Mouse (Mus musculus): ENCODE results near the gene Kif9. TPM values are rescaled to one million over a fixed set of nuclear protein-coding genes. Genes with fewer than 3 reads are reported as not detected.

Gene Kif9
- polyA plus RNA-seq, 1 experiment from 2014 or later, result 0.72 TPM

DNA sequence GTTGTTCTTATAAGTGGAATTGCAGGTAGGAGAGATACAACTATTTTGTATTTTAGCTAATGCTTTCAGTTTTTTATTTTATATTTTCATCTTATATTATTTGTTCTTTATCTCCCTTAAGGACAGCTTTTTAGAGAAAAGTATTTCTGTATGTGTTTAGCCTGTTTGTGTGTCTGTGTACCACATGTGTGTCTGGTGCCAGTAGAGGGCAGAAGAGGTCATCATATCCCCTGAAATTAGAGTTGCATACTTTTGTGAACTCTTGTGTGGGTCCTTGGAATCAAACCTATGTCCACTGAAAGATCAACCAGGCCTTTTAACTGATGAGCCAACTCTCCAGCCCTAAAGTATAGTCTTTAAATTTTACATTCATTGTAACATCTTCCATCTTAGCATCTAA, 91.6 kb downstream of the Kif9 start:
- Histone ChIP-seq H3K4me3 (ENCODE audit: low read depth, low read length) (no peak overlapping the region), H3K4me1 (ENCODE audit: control insufficient read depth, insufficient read depth, low read length) (no peaks in the 10 kb centered on the region), H3K9me3 (ENCODE audit: control insufficient read depth, low read depth, low read length) (no peaks in the 10 kb centered on the region), H3K9ac (replicated peaks; ENCODE audit: low read depth, low read length) (no peak overlapping the region), H3K36me3 (ENCODE audit: control insufficient read depth, insufficient read depth, low read length) (peaks cover 69% of the 10 kb centered on the region), H3K4me2 (replicated peaks; ENCODE audit: low read depth, low read length) (no peak overlapping the region), H3K27me3 (ENCODE audit: control insufficient read depth, insufficient read depth, low read length) (no peaks in the 10 kb centered on the region), H3K27ac (ENCODE audit: low read length) (no peak overlapping the region)
- no peak for ATAC-seq (ENCODE audit: insufficient number of reproducible peaks, insufficient read depth, low FRiP score, low read depth)

Other genes starting within 250 kb of the Kif9 start
- gene Cspg5, start 233.2 kb upstream of the Kif9 start, polyA plus RNA-seq (2014; fragmentation: Nextera tagmentation; extraction: Ambion mirVana), result 3.2 and 3.5 TPM in 2 replicates
- gene Elp6, start 171.8 kb upstream of the Kif9 start, polyA plus RNA-seq (2014; fragmentation: Nextera tagmentation; extraction: Ambion mirVana), result 23.6 and 25.5 TPM in 2 replicates
- 28.4 and 32.3 TPM in 2 replicates for gene Scap, start 143.7 kb upstream of the Kif9 start, polyA plus RNA-seq (2014; fragmentation: Nextera tagmentation; extraction: Ambion mirVana)
- gene Ptpn23, start 68.7 kb upstream of the Kif9 start, polyA plus RNA-seq (2014; fragmentation: Nextera tagmentation; extraction: Ambion mirVana), result 19.3 and 21.3 TPM in 2 replicates
- gene Ngp, start 57.2 kb upstream of the Kif9 start, polyA plus RNA-seq (2014; fragmentation: Nextera tagmentation; extraction: Ambion mirVana), result 9.6 and 13.1 TPM in 2 replicates
- gene Klhl18, start 264 bp upstream of the Kif9 start, polyA plus RNA-seq (2014; fragmentation: Nextera tagmentation; extraction: Ambion mirVana), result 10.7 and 10.9 TPM in 2 replicates
- 59.6 and 61.7 TPM in 2 replicates for gene Setd2, start 55.6 kb downstream of the Kif9 start, polyA plus RNA-seq (2014; fragmentation: Nextera tagmentation; extraction: Ambion mirVana)
- 17.6 and 19.4 TPM in 2 replicates for gene Nradd, start 147.5 kb downstream of the Kif9 start, polyA plus RNA-seq (2014; fragmentation: Nextera tagmentation; extraction: Ambion mirVana)
- 4.3 and 4.5 TPM in 2 replicates for gene Nbeal2, start 177.2 kb downstream of the Kif9 start, polyA plus RNA-seq (2014; fragmentation: Nextera tagmentation; extraction: Ambion mirVana)
- 138 TPM in 2 replicates for gene Ccdc12, start 179.5 kb downstream of the Kif9 start, polyA plus RNA-seq (2014; fragmentation: Nextera tagmentation; extraction: Ambion mirVana)